In genomic region chr1:155576432-155576831, GRCm38 (mm10) we compare ENCODE assay signal across 9 mouse cellular contexts. TPM values are rescaled to one million over a fixed set of nuclear protein-coding genes. Genes with fewer than 3 reads are reported as not detected.
DNase-seq lines count a peak whose midpoint lies in the region; ATAC-seq and TF ChIP-seq lines count a peak whose summit lies in the region.
"Had no signal": no experiment of that assay in that cellular context is flagged by ENCODE, and none has a peak within 500 bp of the region (broad histone marks: within the 10 kb centered on the region; RNA-seq: fewer than 3 reads in every experiment).

No protein-coding gene starts in this region.

- no peak overlapping the region for H3K4me2 ChIP-seq in CH12.LX (ENCODE audit: insufficient read depth, low read depth, poor library complexity, severe bottlenecking)
- H3K4me2 ChIP-seq in neural tube, embryonic 11.5 days (ENCODE audit: low read depth) = no peak overlapping the region
- H3K4me2 ChIP-seq: limb, embryonic 13.5 days had no signal

- TF ChIP-seq CTCF in CH12.LX (conservative IDR thresholded peaks at IDR 0.05 in 1 of 2, IDR thresholded peaks at IDR 0.05 in 1 of 2; ENCODE audit: low read depth in 2 of 2, low read length in 2 of 2) = peak; percentile 66 to 82

- peaks cover 0 to 29% of the 10 kb centered on the region in 2 experiments; a peak in 2 of 4 replicates for H3K4me1 ChIP-seq in CH12.LX (ENCODE audit: control insufficient read depth in 1 of 2, insufficient read depth in 2 of 2)
- no peaks in the 10 kb centered on the region for H3K4me1 ChIP-seq in limb, embryonic 10.5 days
- H3K4me1 ChIP-seq in neural tube, embryonic 11.5 days (ENCODE audit: control insufficient read depth, insufficient read depth, low read length) = no peaks in the 10 kb centered on the region
- H3K4me1 ChIP-seq: limb, embryonic 13.5 days had no signal

- TF ChIP-seq EP300 in CH12.LX (IDR thresholded peaks at IDR 0.05; ENCODE audit: low read length) = no peak

- peaks cover 5 to 36% of the 10 kb centered on the region in 2 experiments for H3K36me3 ChIP-seq in CH12.LX (replicated peaks in 1 of 2; ENCODE audit: control insufficient read depth in 1 of 2, insufficient read depth in 1 of 2, low read length in 1 of 2)
- H3K36me3 ChIP-seq in limb, embryonic 10.5 days = peaks cover 18% of the 10 kb centered on the region
- H3K36me3 ChIP-seq in neural tube, embryonic 11.5 days (ENCODE audit: control insufficient read depth, insufficient read depth, low read length) = no peaks in the 10 kb centered on the region

- in situ Hi-C loops in CH12.LX (cut with MboI; ENCODE audit: low pct_ligation_motif_present, low pct_unique_long_range_greater_than_20kb, low sequenced_read_pairs) = loop anchor here (10.0 to 25.0 kb wide), 2 partner anchors 136 to 208 kb away; no protein-coding TSS in a partner anchor

- TF ChIP-seq POLR2A in CH12.LX (IDR thresholded peaks at IDR 0.05; ENCODE audit: low read depth, low read length) = no peak

- peak; percentile 39 to 61 for DNase-seq in heart, postnatal 10 days
- DNase-seq in heart, adult 11 months = no peak
- peak; percentile 77 for DNase-seq in CH12.LX (ENCODE audit: extremely low read depth)
- DNase-seq in c-Kit-positive CD71-positive TER-119-positive erythroid progenitor cells, embryonic 14.5 days (ENCODE audit: low spot score) = peak; percentile 69
- peak; percentile 16 to 23 for DNase-seq in heart, postnatal 36 days
- DNase-seq in limb, embryonic 10.5 days (ENCODE audit: low spot score) = peak; percentile 44
- DNase-seq in neural tube, embryonic 11.5 days (ENCODE audit: low spot score) = peak; percentile 57
- no peak for DNase-seq in adrenal gland, postnatal 25 days

- TF ChIP-seq RAD21 in CH12.LX (IDR thresholded peaks at IDR 0.05; ENCODE audit: low read depth, low read length) = peak; percentile 69

- no peak overlapping the region for H3K27ac ChIP-seq in CH12.LX (ENCODE audit: insufficient read depth, low read depth)
- no peak overlapping the region for H3K27ac ChIP-seq in limb, embryonic 10.5 days
- no peak overlapping the region for H3K27ac ChIP-seq in neural tube, embryonic 11.5 days (ENCODE audit: low read depth, low read length)
- H3K27ac ChIP-seq: limb, embryonic 13.5 days had no signal

- dilution Hi-C loops in CH12.LX (cut with MboI; ENCODE audit: extremely low pct_ligation_motif_present, extremely low pct_unique_long_range_greater_than_20kb, low sequenced_read_pairs) = no loop called here

- H3K27me3 ChIP-seq in CH12.LX (replicated peaks) = no peaks in the 10 kb centered on the region
- no peaks in the 10 kb centered on the region for H3K27me3 ChIP-seq in limb, embryonic 10.5 days (ENCODE audit: low read depth, poor library complexity, severe bottlenecking)
- H3K27me3 ChIP-seq in neural tube, embryonic 11.5 days (ENCODE audit: control insufficient read depth, insufficient read depth, low read length) = no peaks in the 10 kb centered on the region
- H3K27me3 ChIP-seq: limb, embryonic 13.5 days had no signal

- H3K79me2 ChIP-seq in CH12.LX (replicated peaks; ENCODE audit: control insufficient read depth, extremely low read depth, insufficient read depth, poor library complexity, severe bottlenecking) = no peaks in the 10 kb centered on the region

- ATAC-seq in neural tube, embryonic 11.5 days (ENCODE audit: insufficient read depth, low FRiP score, low TSS enrichment) = no peak

- intact Hi-C loops in heart, postnatal 10 days (cut with DNase I) = loop anchor here (1.0 kb wide), 1 partner anchor 209 kb away; no protein-coding TSS in a partner anchor
- intact Hi-C loops in heart, postnatal 36 days (cut with DNase I) = loop anchor here (5.0 kb wide), 1 partner anchor 286 kb away; no protein-coding TSS in a partner anchor

- no peak overlapping the region for H3K4me3 ChIP-seq in CH12.LX (replicated peaks in 1 of 3; ENCODE audit: low read depth in 2 of 3, low read length in 2 of 3, poor library complexity in 1 of 3)
- no peak overlapping the region for H3K4me3 ChIP-seq in limb, embryonic 10.5 days
- no peak overlapping the region for H3K4me3 ChIP-seq in neural tube, embryonic 11.5 days (ENCODE audit: low read depth, low read length)
- H3K4me3 ChIP-seq: limb, embryonic 13.5 days had no signal

- 38% methylated on average over 2 of the region's 2 CpGs for WGBS in limb, embryonic 10.5 days
- WGBS in neural tube, embryonic 11.5 days = 36% methylated on average over 2 of the region's 2 CpGs

- H3K9ac ChIP-seq in CH12.LX (ENCODE audit: insufficient read depth, low read depth) = no peak overlapping the region
- no peak overlapping the region for H3K9ac ChIP-seq in neural tube, embryonic 11.5 days (ENCODE audit: low read length)
- H3K9ac ChIP-seq: limb, embryonic 13.5 days had no signal

- H3K9me3 ChIP-seq in CH12.LX (replicated peaks; ENCODE audit: low read length) = no peaks in the 10 kb centered on the region
- no peaks in the 10 kb centered on the region for H3K9me3 ChIP-seq in limb, embryonic 10.5 days (replicated peaks)
- H3K9me3 ChIP-seq in neural tube, embryonic 11.5 days (ENCODE audit: control insufficient read depth, low read length) = no peaks in the 10 kb centered on the region
- H3K9me3 ChIP-seq: limb, embryonic 13.5 days had no signal

TF ChIP-seq in CH12.LX, 34 proteins besides CTCF, POLR2A, EP300 and RAD21:
- TF ChIP-seq JUND (conservative IDR thresholded peaks at IDR 0.05; ENCODE audit: low read depth, low read length) = peak; percentile 58
- no peak for TF ChIP-seq ZC3H11A (IDR thresholded peaks at IDR 0.05; ENCODE audit: low read depth, low read length)
- peak; percentile 45 for TF ChIP-seq SMC3 (IDR thresholded peaks at IDR 0.05; ENCODE audit: low read depth, low read length)

RNA-seq across cellular contexts. Expression of gene Acbd6, which starts 18.5 kb away (rescaled TPM):
- total RNA-seq in heart, postnatal 10 days (2021) = 10 to 100 TPM; 63.4 to 64.7 TPM
- total RNA-seq in CH12.LX (2012; rRNA removed) = 74.4 and 80.3 TPM in 2 replicates
- total RNA-seq in CH12.LX (2014; rRNA removed) = 51.9 and 52.6 TPM in 2 replicates
- polyA plus RNA-seq in CH12.LX (2012; ENCODE audit: insufficient read length, low read depth) = 91.1 and 97.8 TPM in 2 replicates
- total RNA-seq in heart, postnatal 36 days (2021) = 10 to 100 TPM; 59.0 to 66.0 TPM
- polyA plus RNA-seq in limb, embryonic 10.5 days (2016; fragmentation: Nextera tagmentation; extraction: Ambion mirVana) = 88.9 and 89.4 TPM in 2 replicates
- polyA plus RNA-seq in neural tube, embryonic 11.5 days (2014; fragmentation: Nextera tagmentation; extraction: Ambion mirVana) = 72.3 and 82.6 TPM in 2 replicates
- 64.9 and 81.0 TPM in 2 replicates for total RNA-seq in adrenal gland, postnatal 25 days (2021)

Comparison
In these comparisons a context has a peak if more than half of its experiments do, and no peak if none do; other contexts are left out.
1. DNase-seq: peak in heart, postnatal 10 days (2 of 2), CH12.LX (single experiment), c-Kit-positive CD71-positive TER-119-positive erythroid progenitor cells, embryonic 14.5 days (single experiment), heart, postnatal 36 days (2 of 2), limb, embryonic 10.5 days (single experiment) and neural tube, embryonic 11.5 days (single experiment); none in heart, adult 11 months (single experiment) and adrenal gland, postnatal 25 days (single experiment).